Mouse (Mus musculus) forebrain, embryonic 11.5 days (tissue): ENCODE measurements around the gene Rab11a. TPM values are rescaled to one million over a fixed set of nuclear protein-coding genes. Genes with fewer than 3 reads are reported as not detected.

Source experiments
- ATAC-seq: fragments of 200-750 bp; cut with Nextera tagmentation; replicated peaks from 2 replicates; pipeline ENCODE4 v1.8.0; 2017; ENCODE audit warnings: moderate TSS enrichment; ENCODE audit not compliant: low FRiP score
- DNase-seq: peaks from one replicate; pipeline ENCODE4 v3.0.0-alpha.2; 2017; ENCODE audit warnings: low spot score
- H3K27ac ChIP-seq: fragments of 300-500 bp; sonication (generic); 2 replicates; pipeline ENCODE4 v1.5.1; 2014; ENCODE audit warnings: low read depth, low read length
- H3K27me3 ChIP-seq: fragments of 300-500 bp; sonication (generic); 2 replicates; pipeline ENCODE4 v1.6.1; 2014; ENCODE audit warnings: mild to moderate bottlenecking, low read length, mixed read lengths; ENCODE audit not compliant: control insufficient read depth, insufficient read depth
- H3K36me3 ChIP-seq: fragments of 300-500 bp; sonication (generic); 2 replicates; pipeline ENCODE4 v1.6.1; 2014; ENCODE audit warnings: mild to moderate bottlenecking, low read length, moderate library complexity, mixed read lengths; ENCODE audit not compliant: control insufficient read depth, insufficient read depth
- H3K4me1 ChIP-seq: fragments of 300-500 bp; sonication (generic); replicated peaks from 2 replicates; pipeline ENCODE4 v1.6.1; 2014; ENCODE audit warnings: low read length, mixed read lengths; ENCODE audit not compliant: control insufficient read depth, insufficient read depth
- H3K4me2 ChIP-seq: fragments of 300-500 bp; sonication (generic); 2 replicates; pipeline ENCODE4 v1.6.1; 2014; ENCODE audit warnings: low read depth, mild to moderate bottlenecking, low read length, moderate library complexity, mixed read lengths; ENCODE audit not compliant: severe bottlenecking
- H3K4me3 ChIP-seq: fragments of 300-500 bp; sonication (generic); 2 replicates; pipeline ENCODE4 v1.5.1; 2014; ENCODE audit warnings: low read depth, low read length
- H3K9ac ChIP-seq: fragments of 300-500 bp; sonication (generic); 2 replicates; pipeline ENCODE4 v1.6.1; 2014; ENCODE audit warnings: low read length
- H3K9me3 ChIP-seq: fragments of 300-500 bp; sonication (generic); 2 replicates; pipeline ENCODE4 v1.6.1; 2016; ENCODE audit warnings: low read length, mixed read lengths; ENCODE audit not compliant: control insufficient read depth
- WGBS: fragments of 180-500 bp; shearing (Covaris S2); extraction: QIAGEN DNeasy Blood & Tissue Kit; methylation state at CpG from one replicate; pipeline ENCODE4 v1.1.7; 2014; 5-methylcytosine and 5-hydroxymethylcytosine counted together
- polyA plus RNA-seq: library from polyadenylated mRNA; unstranded; fragments of >200 nt; fragmentation: Nextera tagmentation; extraction: Ambion mirVana; gene quantifications from 2 replicates; pipeline ENCODE4 v1.2.1, GENCODE M21; 2014

Gene Rab11a
- polyA plus RNA-seq, result 253 and 282 TPM in 2 replicates

DNA sequence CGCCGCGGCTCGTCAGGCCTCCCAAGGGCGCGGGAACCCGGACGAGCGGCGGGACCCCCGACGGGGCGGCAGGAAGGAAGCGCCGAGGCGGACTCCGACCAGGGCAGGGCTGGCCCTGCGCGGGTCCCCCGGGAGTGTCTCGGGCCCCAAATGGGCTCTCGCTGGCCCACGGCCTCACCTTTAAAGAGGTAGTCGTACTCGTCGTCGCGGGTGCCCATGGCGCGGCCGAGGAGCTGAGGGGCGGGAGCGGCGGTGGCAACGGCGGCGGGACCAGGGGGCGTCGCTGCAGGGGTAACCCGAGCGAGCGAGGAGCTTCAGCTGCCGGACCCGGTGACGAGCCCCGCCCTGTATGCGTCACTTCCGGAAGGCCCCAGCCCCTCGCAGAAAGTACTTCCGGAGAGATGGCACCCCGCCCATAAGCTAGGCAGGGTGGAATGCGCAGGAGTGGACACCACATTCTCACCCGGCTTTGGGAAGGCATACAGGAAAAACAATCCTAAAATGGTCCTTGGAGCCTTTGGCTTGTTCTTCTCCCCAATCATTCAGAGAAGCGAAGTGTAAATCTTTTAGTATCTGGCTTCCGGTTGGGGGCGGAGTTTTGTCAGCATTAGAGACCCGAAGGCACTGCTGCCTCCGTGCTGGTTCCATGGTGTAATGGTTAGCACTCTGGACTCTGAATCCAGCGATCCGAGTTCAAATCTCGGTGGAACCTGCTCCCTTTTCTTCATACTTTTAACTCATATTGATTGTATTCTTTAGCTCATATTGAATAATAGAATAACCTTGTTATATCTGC, at the start of gene Rab11a:
Gene Rab11a (minus strand): TSS at position 353 of the 796 bp plus-strand sequence.
- peak within 1 kb of the TSS; percentile 84 for H3K27ac ChIP-seq
- H3K9ac ChIP-seq, result peak within 1 kb of the TSS; percentile 60
- H3K4me2 ChIP-seq, result peak within 1 kb of the TSS; percentile 73
- no peaks in the 10 kb centered on the region for H3K9me3 ChIP-seq
- DNase-seq, result peak; percentile 97
- H3K4me3 ChIP-seq, result peak within 1 kb of the TSS; percentile 62
- WGBS, result under 1% methylated on average over 55 of the region's 61 CpGs
- no peaks in the 10 kb centered on the region for H3K27me3 ChIP-seq
- no peaks in the 10 kb centered on the region for H3K36me3 ChIP-seq
- H3K4me1 ChIP-seq, result 0 out of 2 replicates have a peak, but pooled peaks cover 2% of the 10 kb centered on the region
- peak; percentile 96 for ATAC-seq

GRCm38 (mm10) chr9:64786216-64786905, 48.8 kb upstream of the Rab11a start:
- Histone ChIP-seq H3K27me3 (no peaks in the 10 kb centered on the region), H3K4me2 (no peak overlapping the region), H3K4me1 (no peaks in the 10 kb centered on the region), H3K9ac (no peak overlapping the region), H3K36me3 (no peaks in the 10 kb centered on the region), H3K4me3 (no peak overlapping the region), H3K27ac (no peak overlapping the region), H3K9me3 (no peaks in the 10 kb centered on the region)
- no peak for DNase-seq
- no peak for ATAC-seq
- 89% methylated on average over 9 of the region's 9 CpGs for WGBS

DNA sequence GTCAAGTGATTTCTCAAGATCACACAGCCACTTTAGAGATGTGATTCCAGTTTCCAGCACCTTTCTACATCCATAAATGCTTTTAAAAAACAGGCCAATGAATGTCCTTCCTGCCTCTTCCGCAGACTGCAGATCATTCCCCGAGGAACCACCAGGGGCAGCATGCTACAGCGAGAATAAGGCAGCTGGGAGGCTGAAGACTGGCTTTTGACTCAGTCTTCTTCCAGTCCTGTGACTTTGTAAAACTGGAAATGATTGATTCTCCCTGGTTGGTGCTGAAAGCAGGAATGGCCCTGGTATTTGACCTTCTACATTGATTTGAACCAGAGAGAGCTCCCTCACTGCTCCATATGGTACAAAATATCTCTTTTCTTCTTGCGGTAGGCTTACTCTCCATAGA, 47.3 kb upstream of the Rab11a start:
- Histone ChIP-seq H3K27me3 (no peaks in the 10 kb centered on the region), H3K27ac (no peak overlapping the region), H3K4me3 (no peak overlapping the region), H3K4me1 (no peaks in the 10 kb centered on the region), H3K9ac (no peak overlapping the region), H3K36me3 (no peaks in the 10 kb centered on the region), H3K4me2 (no peak overlapping the region), H3K9me3 (no peaks in the 10 kb centered on the region)
- ATAC-seq, result no peak
- peak; percentile 65 for DNase-seq
- 35% methylated on average over 4 of the region's 4 CpGs for WGBS

GRCm38 (mm10) chr9:64783511-64783910, 46.0 kb upstream of the Rab11a start:
- H3K27me3 ChIP-seq, result no peaks in the 10 kb centered on the region
- H3K9ac ChIP-seq, result no peak overlapping the region
- 71% methylated on average over 7 of the region's 7 CpGs for WGBS
- H3K4me2 ChIP-seq, result no peak overlapping the region
- no peaks in the 10 kb centered on the region for H3K4me1 ChIP-seq
- ATAC-seq (no peak), DNase-seq (no peak)
- H3K9me3 ChIP-seq, result no peaks in the 10 kb centered on the region
- no peak overlapping the region for H3K27ac ChIP-seq
- no peaks in the 10 kb centered on the region for H3K36me3 ChIP-seq
- no peak overlapping the region for H3K4me3 ChIP-seq

DNA sequence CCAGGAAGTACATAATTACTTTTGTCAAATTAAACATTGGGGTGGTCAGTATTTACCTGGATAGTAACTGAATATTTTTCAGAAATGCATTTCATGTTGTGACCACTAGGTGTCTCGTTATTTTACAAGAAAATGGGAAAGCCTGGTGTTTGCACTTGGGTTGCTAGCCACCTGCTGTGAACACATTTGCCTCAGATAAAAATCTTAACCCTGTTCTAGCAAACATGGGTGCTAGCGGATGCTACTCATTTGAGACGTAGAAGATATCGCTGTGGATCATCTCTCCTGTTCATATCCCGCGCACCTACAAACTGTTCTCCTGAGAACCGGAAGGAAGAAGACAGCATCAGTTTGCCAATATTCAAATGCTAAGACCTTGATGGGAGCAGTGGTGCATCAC, 42.1 kb upstream of the Rab11a start:
- DNase-seq, result no peak
- Histone ChIP-seq H3K36me3 (no peaks in the 10 kb centered on the region), H3K9me3 (no peaks in the 10 kb centered on the region), H3K4me3 (no peak overlapping the region), H3K4me2 (no peak overlapping the region), H3K27me3 (no peaks in the 10 kb centered on the region), H3K9ac (no peak overlapping the region), H3K4me1 (no peaks in the 10 kb centered on the region), H3K27ac (no peak overlapping the region)
- no peak for ATAC-seq
- 47% methylated on average over 7 of the region's 7 CpGs for WGBS

DNA sequence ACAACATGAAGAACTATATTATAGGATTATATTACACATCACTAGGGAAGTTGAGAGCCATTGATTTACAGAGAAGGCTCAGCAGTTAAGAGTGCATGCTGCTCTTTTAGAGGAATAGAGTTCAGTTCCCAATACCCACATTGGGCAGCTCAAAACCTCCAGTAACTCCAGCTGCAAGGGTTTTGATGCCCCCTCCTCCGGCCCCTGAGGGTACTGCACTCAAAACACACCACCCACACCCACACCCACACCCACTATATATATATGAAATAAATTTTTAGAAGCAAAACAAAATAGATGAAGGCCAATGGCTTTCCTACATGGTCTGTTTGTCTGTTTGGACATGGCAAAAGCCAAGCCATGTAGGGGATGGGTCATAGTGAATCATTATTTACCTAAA, 40.6 kb upstream of the Rab11a start:
- no peak overlapping the region for H3K27ac ChIP-seq
- ATAC-seq (no peak), DNase-seq (no peak)
- no peaks in the 10 kb centered on the region for H3K27me3 ChIP-seq
- WGBS, result 92% methylated on average over 1 of the region's 1 CpGs
- no peaks in the 10 kb centered on the region for H3K9me3 ChIP-seq
- H3K36me3 ChIP-seq, result no peaks in the 10 kb centered on the region
- no peaks in the 10 kb centered on the region for H3K4me1 ChIP-seq
- H3K4me3 ChIP-seq, result no peak overlapping the region
- no peak overlapping the region for H3K4me2 ChIP-seq
- H3K9ac ChIP-seq, result no peak overlapping the region

DNA sequence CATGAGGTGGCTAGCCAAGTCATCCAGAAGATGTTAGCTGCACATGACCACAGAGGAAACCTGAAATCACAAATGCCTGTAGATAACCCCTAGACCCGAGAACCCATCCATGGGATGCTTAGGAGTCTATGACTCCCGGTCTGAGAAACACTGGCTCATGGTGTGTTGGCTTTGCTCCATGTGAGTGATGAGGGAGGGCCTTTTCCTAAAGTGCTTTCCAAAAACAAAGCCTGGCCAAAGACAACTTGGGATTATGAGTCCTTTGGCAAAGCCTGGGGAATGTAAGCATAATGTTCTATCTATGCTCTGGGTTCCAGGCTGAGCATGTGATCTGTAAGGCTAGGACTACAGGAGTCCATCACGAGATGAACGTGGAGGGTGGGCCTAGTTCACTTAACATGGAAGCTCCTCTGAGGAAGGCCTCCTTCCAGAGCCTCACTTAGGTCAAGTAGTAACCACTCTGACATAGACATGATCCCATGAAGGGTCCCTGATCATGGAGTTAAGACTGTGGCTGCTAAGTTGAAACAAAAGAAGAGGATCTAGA, 40.0 kb upstream of the Rab11a start:
- Histone ChIP-seq H3K4me2 (no peak overlapping the region), H3K27me3 (no peaks in the 10 kb centered on the region), H3K4me1 (no peaks in the 10 kb centered on the region), H3K36me3 (no peaks in the 10 kb centered on the region), H3K9me3 (no peaks in the 10 kb centered on the region), H3K9ac (no peak overlapping the region), H3K27ac (no peak overlapping the region), H3K4me3 (no peak overlapping the region)
- WGBS, result 90% methylated on average over 4 of the region's 4 CpGs
- ATAC-seq, result no peak
- DNase-seq, result no peak

- Histone ChIP-seq H3K27me3 (no peaks in the 10 kb centered on the region), H3K4me3 (no peak overlapping the region), H3K36me3 (no peaks in the 10 kb centered on the region), H3K9me3 (no peaks in the 10 kb centered on the region), H3K27ac (no peak overlapping the region), H3K9ac (no peak overlapping the region), H3K4me1 (no peaks in the 10 kb centered on the region), H3K4me2 (no peak overlapping the region)
- DNase-seq (no peak), ATAC-seq (no peak)
- WGBS, result 83% methylated on average over 4 of the region's 4 CpGs
These were observed 37.9 kb upstream of the Rab11a start for GRCm38 (mm10) chr9:64775491-64775890.
